Mouse (Mus musculus) mouse embryonic stem cell (cell line): Measurements from ENCODE around the gene Trim6.
"Not testable (repeated sequence)": the region's sequence is repeated elsewhere in the genome, so short reads cannot be mapped to it uniquely, and the experiment has no call there.

ENCODE experiments used
- in situ Hi-C, 2 experiments: fragments of 300-500 bp; cut with MboI; formaldehyde crosslinking; loops; 1 replicate in 1 of 2; 3 replicates in 1 of 2; pipeline ENCODE4 v1.14.3; 2019 to 2020; ENCODE audit warnings: low sequenced_read_pairs in 2 of 2, low pct_unique_long_range_greater_than_20kb in 1 of 2, mixed read lengths in 1 of 2; ENCODE audit not compliant: unreplicated experiment in 1 of 2

The Trim6 gene

DNA sequence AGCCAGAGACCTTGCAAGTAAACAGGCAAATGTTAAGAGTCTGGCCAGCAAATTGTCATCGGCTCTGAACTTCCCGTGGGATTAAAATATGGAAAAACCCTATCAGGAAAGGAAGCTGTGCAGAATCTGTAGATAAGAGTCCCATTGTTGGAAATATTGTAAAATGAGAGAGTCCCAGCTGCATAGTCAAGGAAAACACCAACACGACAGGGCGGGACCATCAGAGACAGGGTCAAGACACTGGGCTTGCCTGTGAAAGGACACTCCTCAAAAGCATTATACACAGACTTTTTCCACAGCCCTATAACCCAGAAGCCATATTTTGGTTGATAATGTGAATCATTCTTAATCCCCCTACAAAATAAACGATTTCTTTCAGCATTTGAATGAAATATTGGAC is 46.7 kb downstream of the Trim6 start:
- in situ Hi-C loops, result not testable (repeated sequence)

DNA sequence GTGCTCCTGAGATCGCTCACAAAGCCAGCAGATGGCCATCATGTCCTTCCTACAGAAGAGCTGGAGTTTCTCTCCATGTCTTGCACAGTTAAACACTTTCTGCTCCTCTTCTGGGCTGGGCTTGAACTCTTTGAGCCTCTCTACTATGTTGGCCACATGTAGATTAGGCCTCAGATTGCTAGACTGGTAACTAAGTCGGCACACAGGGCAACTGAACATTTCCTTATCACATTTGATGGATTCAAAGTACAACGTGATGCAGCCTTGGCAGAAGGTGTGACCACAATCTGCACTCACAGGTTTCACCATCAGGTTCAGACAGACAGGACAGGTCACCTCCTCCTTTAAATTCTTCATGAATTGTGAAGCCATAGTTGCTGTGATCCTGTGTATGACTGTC is 60.8 kb downstream of the Trim6 start:
- in situ Hi-C loops, result not testable (repeated sequence)
